Mouse (Mus musculus): ENCODE data around the gene Zfp366.

- no peak for TF ChIP-seq FLI1 (IDR thresholded peaks at IDR 0.05; ENCODE audit: low read length)
- TF ChIP-seq GATA1 (IDR thresholded peaks at IDR 0.05; ENCODE audit: borderline replicate concordance, low read length), result no peak
Observed at GRCm38 (mm10) chr13:99241984-99242383, 57.4 kb downstream of the Zfp366 start.
